Mouse (Mus musculus) gastrocnemius, postnatal 25 days (tissue): ENCODE measurements around the gene Rapgef3. TPM values are rescaled to one million over a fixed set of nuclear protein-coding genes. Genes with fewer than 3 reads are reported as not detected.

Source experiments
- DNase-seq: peaks from one replicate; pipeline ENCODE4 v3.0.0; 2022
- total RNA-seq, 2 experiments: library from RNA; stranded (reverse); gene quantifications; 1 replicate in 1 of 2; 2 replicates in 1 of 2; pipeline ENCODE4 v1.2.3; 2021

The Rapgef3 gene
- total RNA-seq, 2 experiments from 2014 or later: 3.7 to 8.1 TPM

- DNase-seq: no peak
These were observed 21.5 kb downstream of the Rapgef3 start for GRCm38 (mm10) chr15:97746278-97746677.

GRCm38 (mm10) chr15:97745331-97745730 is 22.4 kb downstream of the Rapgef3 start:
- peak; percentile 84 for DNase-seq

GRCm38 (mm10) chr15:97744930-97745329 is 22.8 kb downstream of the Rapgef3 start:
- peak; percentile 37 for DNase-seq

- no peak for DNase-seq
These were observed 23.7 kb downstream of the Rapgef3 start for GRCm38 (mm10) chr15:97743961-97744525.

- no peak for DNase-seq
These were observed 24.6 kb downstream of the Rapgef3 start for GRCm38 (mm10) chr15:97743210-97743609.

GRCm38 (mm10) chr15:97742600-97742999 is 25.2 kb downstream of the Rapgef3 start:
- DNase-seq: no peak

- no peak for DNase-seq
These were observed 25.7 kb downstream of the Rapgef3 start for GRCm38 (mm10) chr15:97742074-97742473.

- DNase-seq: no peak
These were observed 26.1 kb downstream of the Rapgef3 start for GRCm38 (mm10) chr15:97741662-97742061.

GRCm38 (mm10) chr15:97740283-97740732 is 27.5 kb downstream of the Rapgef3 start:
- DNase-seq: no peak

GRCm38 (mm10) chr15:97738923-97739322 is 28.8 kb downstream of the Rapgef3 start:
- no peak for DNase-seq

GRCm38 (mm10) chr15:97731988-97732387 is 35.8 kb downstream of the Rapgef3 start:
- DNase-seq: no peak

GRCm38 (mm10) chr15:97731111-97731510 is 36.7 kb downstream of the Rapgef3 start, which contains the start of gene Endou:
TSS of gene Endou (minus strand) at chr15:97731339.
- no peak for DNase-seq

GRCm38 (mm10) chr15:97730365-97730764 is 37.4 kb downstream of the Rapgef3 start:
- DNase-seq: no peak

GRCm38 (mm10) chr15:97728804-97729203 is 39.0 kb downstream of the Rapgef3 start:
- DNase-seq: no peak

GRCm38 (mm10) chr15:97728394-97728793 is 39.4 kb downstream of the Rapgef3 start:
- no peak for DNase-seq

- DNase-seq: no peak
These were observed 40.3 kb downstream of the Rapgef3 start for GRCm38 (mm10) chr15:97727520-97727919.

- peak; percentile 75 for DNase-seq
These were observed 40.7 kb downstream of the Rapgef3 start for GRCm38 (mm10) chr15:97727048-97727447.

- no peak for DNase-seq
These were observed 41.5 kb downstream of the Rapgef3 start for GRCm38 (mm10) chr15:97726310-97726709.

- no peak for DNase-seq
These were observed 42.5 kb downstream of the Rapgef3 start for GRCm38 (mm10) chr15:97725198-97725785.

GRCm38 (mm10) chr15:97724346-97725197 is 43.2 kb downstream of the Rapgef3 start:
- no peak for DNase-seq

GRCm38 (mm10) chr15:97723536-97724345 is 44.0 kb downstream of the Rapgef3 start:
- no peak for DNase-seq
